Mouse (Mus musculus): ENCODE measurements around the gene Tmem177. TPM values are rescaled to one million over a fixed set of nuclear protein-coding genes. Genes with fewer than 3 reads are reported as not detected.

The Tmem177 gene
- polyA plus RNA-seq, 1 experiment from 2014 or later, result 7.5 TPM

- Histone ChIP-seq H3K4me3 (replicated peaks; ENCODE audit: low read depth, low read length) (no peak overlapping the region), H3K9me3 (ENCODE audit: control insufficient read depth, low read length) (no peaks in the 10 kb centered on the region), H3K4me1 (ENCODE audit: control insufficient read depth, insufficient read depth, low read length) (0 out of 2 replicates have a peak, but pooled peaks cover 5% of the 10 kb centered on the region), H3K27ac (replicated peaks; ENCODE audit: low read depth, low read length) (no peak overlapping the region), H3K36me3 (ENCODE audit: control insufficient read depth, insufficient read depth, low read length) (no peaks in the 10 kb centered on the region), H3K27me3 (ENCODE audit: control insufficient read depth, insufficient read depth, low read length) (no peaks in the 10 kb centered on the region), H3K4me2 (ENCODE audit: low read length) (no peak overlapping the region), H3K9ac (replicated peaks; ENCODE audit: low read length) (no peak overlapping the region)
- ATAC-seq (ENCODE audit: low FRiP score, low TSS enrichment) (peak; percentile 47; the same call in 1 of the 2 replicates), DNase-seq (peak; percentile 72)
- WGBS, result 29% methylated on average over 6 of the region's 6 CpGs
Measured at GRCm38 (mm10) chr1:119894936-119895335, 18.1 kb downstream of the Tmem177 start.

- DNase-seq (no peak), ATAC-seq (ENCODE audit: low FRiP score, low TSS enrichment) (no peak)
- H3K4me1 ChIP-seq (ENCODE audit: control insufficient read depth, insufficient read depth, low read length), result no peaks in the 10 kb centered on the region
- 91% methylated on average over 3 of the region's 3 CpGs for WGBS
- H3K4me2 ChIP-seq (ENCODE audit: low read length), result no peak overlapping the region
- no peak overlapping the region for H3K9ac ChIP-seq (replicated peaks; ENCODE audit: low read length)
- no peaks in the 10 kb centered on the region for H3K9me3 ChIP-seq (ENCODE audit: control insufficient read depth, low read length)
- no peaks in the 10 kb centered on the region for H3K27me3 ChIP-seq (ENCODE audit: control insufficient read depth, insufficient read depth, low read length)
- H3K27ac ChIP-seq (replicated peaks; ENCODE audit: low read depth, low read length), result no peak overlapping the region
- no peak overlapping the region for H3K4me3 ChIP-seq (replicated peaks; ENCODE audit: low read depth, low read length)
- H3K36me3 ChIP-seq (ENCODE audit: control insufficient read depth, insufficient read depth, low read length), result no peaks in the 10 kb centered on the region
Measured at GRCm38 (mm10) chr1:119893600-119893999, 19.4 kb downstream of the Tmem177 start.

GRCm38 (mm10) chr1:119892933-119893332, 20.1 kb downstream of the Tmem177 start:
- DNase-seq, result no peak
- H3K4me1 ChIP-seq (ENCODE audit: control insufficient read depth, insufficient read depth, low read length), result no peaks in the 10 kb centered on the region
- no peak for ATAC-seq (ENCODE audit: low FRiP score, low TSS enrichment)
- H3K36me3 ChIP-seq (ENCODE audit: control insufficient read depth, insufficient read depth, low read length), result no peaks in the 10 kb centered on the region
- no peak overlapping the region for H3K4me3 ChIP-seq (replicated peaks; ENCODE audit: low read depth, low read length)
- 79% methylated on average over 6 of the region's 6 CpGs for WGBS
- no peaks in the 10 kb centered on the region for H3K9me3 ChIP-seq (ENCODE audit: control insufficient read depth, low read length)
- H3K9ac ChIP-seq (replicated peaks; ENCODE audit: low read length), result no peak overlapping the region
- H3K27ac ChIP-seq (replicated peaks; ENCODE audit: low read depth, low read length), result no peak overlapping the region
- no peak overlapping the region for H3K4me2 ChIP-seq (ENCODE audit: low read length)
- H3K27me3 ChIP-seq (ENCODE audit: control insufficient read depth, insufficient read depth, low read length), result no peaks in the 10 kb centered on the region

GRCm38 (mm10) chr1:119891865-119892264, 21.1 kb downstream of the Tmem177 start:
- no peak overlapping the region for H3K4me3 ChIP-seq (replicated peaks; ENCODE audit: low read depth, low read length)
- no peaks in the 10 kb centered on the region for H3K9me3 ChIP-seq (ENCODE audit: control insufficient read depth, low read length)
- DNase-seq, result no peak
- H3K27ac ChIP-seq (replicated peaks; ENCODE audit: low read depth, low read length), result no peak overlapping the region
- ATAC-seq (ENCODE audit: low FRiP score, low TSS enrichment), result no peak
- H3K4me1 ChIP-seq (ENCODE audit: control insufficient read depth, insufficient read depth, low read length), result no peaks in the 10 kb centered on the region
- no peaks in the 10 kb centered on the region for H3K36me3 ChIP-seq (ENCODE audit: control insufficient read depth, insufficient read depth, low read length)
- no peak overlapping the region for H3K9ac ChIP-seq (replicated peaks; ENCODE audit: low read length)
- WGBS, result 75% methylated on average over 4 of the region's 4 CpGs
- no peak overlapping the region for H3K4me2 ChIP-seq (ENCODE audit: low read length)
- no peaks in the 10 kb centered on the region for H3K27me3 ChIP-seq (ENCODE audit: control insufficient read depth, insufficient read depth, low read length)

DNA sequence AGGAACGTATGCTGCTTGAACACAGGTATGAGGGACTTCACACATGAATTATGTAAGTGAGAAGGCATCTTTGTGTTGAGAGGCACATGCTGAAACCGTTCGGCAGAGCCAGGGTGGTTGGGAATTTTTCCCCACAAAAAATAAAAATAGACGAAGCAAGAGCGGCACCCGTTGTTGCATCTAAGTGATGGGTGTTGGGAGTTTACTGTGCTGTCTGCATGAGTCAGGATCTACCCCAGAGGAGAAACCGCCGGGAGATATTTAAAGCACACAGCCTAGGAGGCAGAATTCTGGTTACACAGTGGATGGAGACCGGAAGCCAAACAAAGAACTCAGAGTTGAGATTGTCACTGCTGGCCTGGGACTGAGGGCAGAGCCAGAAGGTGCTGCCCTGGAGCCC, 21.9 kb downstream of the Tmem177 start:
- Histone ChIP-seq H3K4me2 (ENCODE audit: low read length) (no peak overlapping the region), H3K27ac (replicated peaks; ENCODE audit: low read depth, low read length) (no peak overlapping the region), H3K9me3 (ENCODE audit: control insufficient read depth, low read length) (no peaks in the 10 kb centered on the region), H3K9ac (replicated peaks; ENCODE audit: low read length) (no peak overlapping the region), H3K36me3 (ENCODE audit: control insufficient read depth, insufficient read depth, low read length) (no peaks in the 10 kb centered on the region), H3K4me1 (ENCODE audit: control insufficient read depth, insufficient read depth, low read length) (no peaks in the 10 kb centered on the region), H3K27me3 (ENCODE audit: control insufficient read depth, insufficient read depth, low read length) (no peaks in the 10 kb centered on the region), H3K4me3 (replicated peaks; ENCODE audit: low read depth, low read length) (no peak overlapping the region)
- no peak for DNase-seq
- 90% methylated on average over 9 of the region's 9 CpGs for WGBS
- ATAC-seq (ENCODE audit: low FRiP score, low TSS enrichment), result no peak

GRCm38 (mm10) chr1:119889347-119889746, 23.7 kb downstream of the Tmem177 start:
- no peaks in the 10 kb centered on the region for H3K4me1 ChIP-seq (ENCODE audit: control insufficient read depth, insufficient read depth, low read length)
- no peaks in the 10 kb centered on the region for H3K27me3 ChIP-seq (ENCODE audit: control insufficient read depth, insufficient read depth, low read length)
- no peak overlapping the region for H3K27ac ChIP-seq (replicated peaks; ENCODE audit: low read depth, low read length)
- H3K9me3 ChIP-seq (ENCODE audit: control insufficient read depth, low read length), result no peaks in the 10 kb centered on the region
- 80% methylated on average over 16 of the region's 16 CpGs for WGBS
- DNase-seq, result no peak
- no peaks in the 10 kb centered on the region for H3K36me3 ChIP-seq (ENCODE audit: control insufficient read depth, insufficient read depth, low read length)
- no peak for ATAC-seq (ENCODE audit: low FRiP score, low TSS enrichment)
- H3K4me3 ChIP-seq (replicated peaks; ENCODE audit: low read depth, low read length), result no peak overlapping the region
- H3K4me2 ChIP-seq (ENCODE audit: low read length), result no peak overlapping the region
- no peak overlapping the region for H3K9ac ChIP-seq (replicated peaks; ENCODE audit: low read length)

GRCm38 (mm10) chr1:119886320-119886719, 26.7 kb downstream of the Tmem177 start:
- Histone ChIP-seq H3K9ac (replicated peaks; ENCODE audit: low read length) (no peak overlapping the region), H3K9me3 (ENCODE audit: control insufficient read depth, low read length) (no peaks in the 10 kb centered on the region), H3K27me3 (ENCODE audit: control insufficient read depth, insufficient read depth, low read length) (no peaks in the 10 kb centered on the region), H3K36me3 (ENCODE audit: control insufficient read depth, insufficient read depth, low read length) (no peaks in the 10 kb centered on the region), H3K27ac (replicated peaks; ENCODE audit: low read depth, low read length) (no peak overlapping the region), H3K4me1 (ENCODE audit: control insufficient read depth, insufficient read depth, low read length) (no peaks in the 10 kb centered on the region), H3K4me3 (replicated peaks; ENCODE audit: low read depth, low read length) (no peak overlapping the region), H3K4me2 (ENCODE audit: low read length) (no peak overlapping the region)
- WGBS, result 75% methylated on average over 7 of the region's 7 CpGs
- DNase-seq (no peak), ATAC-seq (ENCODE audit: low FRiP score, low TSS enrichment) (no peak)

GRCm38 (mm10) chr1:119884272-119884671, 28.7 kb downstream of the Tmem177 start:
- no peak overlapping the region for H3K4me2 ChIP-seq (ENCODE audit: low read length)
- no peaks in the 10 kb centered on the region for H3K4me1 ChIP-seq (ENCODE audit: control insufficient read depth, insufficient read depth, low read length)
- H3K9me3 ChIP-seq (ENCODE audit: control insufficient read depth, low read length), result no peaks in the 10 kb centered on the region
- H3K27me3 ChIP-seq (ENCODE audit: control insufficient read depth, insufficient read depth, low read length), result no peaks in the 10 kb centered on the region
- H3K4me3 ChIP-seq (replicated peaks; ENCODE audit: low read depth, low read length), result no peak overlapping the region
- no peak overlapping the region for H3K27ac ChIP-seq (replicated peaks; ENCODE audit: low read depth, low read length)
- DNase-seq (no peak), ATAC-seq (ENCODE audit: low FRiP score, low TSS enrichment) (no peak)
- H3K9ac ChIP-seq (replicated peaks; ENCODE audit: low read length), result no peak overlapping the region
- H3K36me3 ChIP-seq (ENCODE audit: control insufficient read depth, insufficient read depth, low read length), result no peaks in the 10 kb centered on the region
- WGBS, result 93% methylated on average over 3 of the region's 3 CpGs

- peak; percentile 35 for DNase-seq
- no peaks in the 10 kb centered on the region for H3K9me3 ChIP-seq (ENCODE audit: control insufficient read depth, low read length)
- no peaks in the 10 kb centered on the region for H3K27me3 ChIP-seq (ENCODE audit: control insufficient read depth, insufficient read depth, low read length)
- no peak overlapping the region for H3K4me3 ChIP-seq (replicated peaks; ENCODE audit: low read depth, low read length)
- no peaks in the 10 kb centered on the region for H3K4me1 ChIP-seq (ENCODE audit: control insufficient read depth, insufficient read depth, low read length)
- H3K4me2 ChIP-seq (ENCODE audit: low read length), result no peak overlapping the region
- no peak overlapping the region for H3K9ac ChIP-seq (replicated peaks; ENCODE audit: low read length)
- no peak for ATAC-seq (ENCODE audit: low FRiP score, low TSS enrichment)
- no peak overlapping the region for H3K27ac ChIP-seq (replicated peaks; ENCODE audit: low read depth, low read length)
- no peaks in the 10 kb centered on the region for H3K36me3 ChIP-seq (ENCODE audit: control insufficient read depth, insufficient read depth, low read length)
- WGBS, result 82% methylated on average over 7 of the region's 7 CpGs
Measured at GRCm38 (mm10) chr1:119878909-119879308, 34.1 kb downstream of the Tmem177 start.
